Mouse (Mus musculus): ENCODE measurements around the gene Cfap46.

DNA sequence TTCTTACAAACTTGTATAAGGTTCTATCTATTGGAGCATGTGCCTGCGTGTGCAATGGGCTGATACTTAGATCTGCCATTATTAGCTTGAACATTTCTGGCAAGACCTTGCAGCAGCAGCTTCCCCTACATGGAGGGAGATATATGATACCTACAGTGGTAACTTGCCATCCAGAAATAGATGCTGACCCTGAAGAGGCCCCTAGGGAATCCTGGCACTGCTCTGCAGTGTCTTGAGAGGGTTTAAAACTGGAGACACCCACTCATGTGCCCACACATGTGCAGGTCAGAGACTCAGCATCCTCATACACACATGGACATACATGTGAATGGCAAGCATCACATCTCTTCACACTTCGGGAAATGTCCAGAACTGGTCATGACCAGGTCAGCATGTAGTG, 119.5 kb downstream of the Cfap46 start:
- TF ChIP-seq CTCF (IDR thresholded peaks at IDR 0.05; ENCODE audit: low read depth, low read length): no peak
- no peak for TF ChIP-seq POLR2A (IDR thresholded peaks at IDR 0.05; ENCODE audit: insufficient read depth, low read length)
- no peak for TF ChIP-seq EP300 (IDR thresholded peaks at IDR 0.05; ENCODE audit: insufficient read depth, low read depth, low read length)
